Mouse (Mus musculus) small intestine, adult 2 months (tissue): ENCODE results near the gene Fads2. TPM values are rescaled to one million over a fixed set of nuclear protein-coding genes. Genes with fewer than 3 reads are reported as not detected.

ENCODE experiments used
- H3K27ac ChIP-seq: fragments of 200-500 bp; 2 replicates; pipeline ENCODE4 v1.5.1; 2012; ENCODE audit warnings: low read depth, low read length, control low read depth, inconsistent platforms; ENCODE audit not compliant: insufficient read depth
- H3K27me3 ChIP-seq: fragments of 200-500 bp; 2 replicates; pipeline ENCODE4 v1.6.1; 2012; ENCODE audit warnings: mild to moderate bottlenecking, moderate library complexity, low read length, inconsistent platforms; ENCODE audit not compliant: control insufficient read depth, insufficient read depth
- H3K36me3 ChIP-seq: fragments of 200-500 bp; 2 replicates; pipeline ENCODE4 v1.6.1; 2012; ENCODE audit warnings: mild to moderate bottlenecking, low read length, control low read depth, inconsistent platforms; ENCODE audit not compliant: control insufficient read depth, insufficient read depth
- H3K4me1 ChIP-seq: fragments of 200-500 bp; 2 replicates; pipeline ENCODE4 v1.6.1; 2012; ENCODE audit warnings: low read length, inconsistent platforms, mixed read lengths; ENCODE audit not compliant: control insufficient read depth, insufficient read depth, insufficient read length
- H3K4me3 ChIP-seq: fragments of 200-500 bp; 2 replicates; pipeline ENCODE4 v1.5.1; 2012; ENCODE audit warnings: low read depth, mild to moderate bottlenecking, control low read depth, inconsistent platforms, low read length, moderate library complexity
- CTCF ChIP-seq: fragments of 200-500 bp; IDR thresholded peaks from 2 replicates; pipeline ENCODE4 v1.5.1; 2012; ENCODE audit warnings: low read depth, mild to moderate bottlenecking, control low read depth, inconsistent platforms, low read length, moderate library complexity, mixed read lengths; ENCODE audit not compliant: insufficient replicate concordance, insufficient read length; ENCODE audit errors: extremely low read depth
- POLR2A ChIP-seq: fragments of 200-500 bp; IDR thresholded peaks from 2 replicates; pipeline ENCODE4 v1.6.1; 2012; ENCODE audit warnings: low read depth, mild to moderate bottlenecking, control low read depth, inconsistent platforms, low read length, moderate library complexity
- WGBS: fragments of 180-500 bp; shearing (Covaris S2); methylation state at CpG from one replicate; pipeline ENCODE4 v1.1.7; 2018; 5-methylcytosine and 5-hydroxymethylcytosine counted together
- polyA plus RNA-seq: library from polyadenylated mRNA; depleted of rRNA; stranded (reverse); fragments of >200 nt; gene quantifications from 2 replicates; pipeline ENCODE4 v1.2.3, GENCODE M21; 2012

The Fads2 gene
- polyA plus RNA-seq, 1 experiment = 44.9 TPM

GRCm38 (mm10) chr19:10033211-10033973 lies 68.2 kb downstream of the Fads2 start:
- 38% methylated on average over 8 of the region's 8 CpGs for WGBS
- Histone ChIP-seq H3K4me3 (no peak overlapping the region), H3K27me3 (no peaks in the 10 kb centered on the region; the same call in 1 of the 2 replicates), H3K4me1 (no peaks in the 10 kb centered on the region), H3K36me3 (no peaks in the 10 kb centered on the region), H3K27ac (no peak overlapping the region)
- TF ChIP-seq CTCF (peak; percentile 88; the same call in 1 of the 2 replicates), POLR2A (no peak)

- TF ChIP-seq CTCF = no peak
- TF ChIP-seq POLR2A = no peak
- 71% methylated on average over 2 of the region's 2 CpGs for WGBS
- Histone ChIP-seq H3K4me1 (no peaks in the 10 kb centered on the region), H3K36me3 (no peaks in the 10 kb centered on the region), H3K27ac (no peak overlapping the region), H3K27me3 (no peaks in the 10 kb centered on the region; the same call in 1 of the 2 replicates), H3K4me3 (no peak overlapping the region)
These were observed 71.8 kb downstream of the Fads2 start for GRCm38 (mm10) chr19:10029746-10030145.

- H3K27me3 ChIP-seq = no peaks in the 10 kb centered on the region
- no peak for TF ChIP-seq CTCF
- TF ChIP-seq POLR2A = no peak
- no peak overlapping the region for H3K27ac ChIP-seq
- WGBS = 18% methylated on average over 8 of the region's 8 CpGs
- no peak overlapping the region for H3K4me3 ChIP-seq
- no peaks in the 10 kb centered on the region for H3K36me3 ChIP-seq
- no peaks in the 10 kb centered on the region for H3K4me1 ChIP-seq
These were observed 76.2 kb downstream of the Fads2 start for GRCm38 (mm10) chr19:10025169-10025875.

GRCm38 (mm10) chr19:10023304-10023758 lies 78.2 kb downstream of the Fads2 start:
- TF ChIP-seq CTCF (no peak), POLR2A (no peak)
- WGBS = 73% methylated on average over 9 of the region's 9 CpGs
- no peaks in the 10 kb centered on the region for H3K27me3 ChIP-seq

GRCm38 (mm10) chr19:10022414-10023303 lies 78.9 kb downstream of the Fads2 start:
- Histone ChIP-seq H3K4me1 (peaks cover 4% of the 10 kb centered on the region), H3K27ac (no peak overlapping the region), H3K36me3 (no peaks in the 10 kb centered on the region), H3K27me3 (no peaks in the 10 kb centered on the region), H3K4me3 (no peak overlapping the region)
- TF ChIP-seq POLR2A (no peak), CTCF (peak; percentile 42; the same call in 1 of the 2 replicates)
- WGBS = 70% methylated on average over 5 of the region's 5 CpGs

More at GRCm38 (mm10) chr19:10023304-10023758, 78.2 kb downstream of the Fads2 start:
- Histone ChIP-seq H3K4me1 (peaks cover 2% of the 10 kb centered on the region), H3K27ac (no peak overlapping the region), H3K36me3 (no peaks in the 10 kb centered on the region), H3K4me3 (no peak overlapping the region)

GRCm38 (mm10) chr19:10021981-10022380 lies 79.6 kb downstream of the Fads2 start:
- no peaks in the 10 kb centered on the region for H3K36me3 ChIP-seq
- no peak for TF ChIP-seq POLR2A
- no peak for TF ChIP-seq CTCF
- 86% methylated on average over 2 of the region's 2 CpGs for WGBS
- H3K4me1 ChIP-seq = peaks cover 4% of the 10 kb centered on the region
- H3K4me3 ChIP-seq = no peak overlapping the region
- no peaks in the 10 kb centered on the region for H3K27me3 ChIP-seq
- H3K27ac ChIP-seq = no peak overlapping the region

GRCm38 (mm10) chr19:10019214-10019760 lies 82.3 kb downstream of the Fads2 start:
- Histone ChIP-seq H3K27me3 (no peaks in the 10 kb centered on the region), H3K36me3 (no peaks in the 10 kb centered on the region), H3K27ac (no peak overlapping the region), H3K4me3 (peak overlapping the region; percentile 40), H3K4me1 (peaks cover 14% of the 10 kb centered on the region)
- TF ChIP-seq POLR2A (no peak), CTCF (no peak)
- WGBS = 84% methylated on average over 4 of the region's 4 CpGs
